Mouse (Mus musculus): ENCODE data around the gene Gm2030. TPM values are rescaled to one million over a fixed set of nuclear protein-coding genes. Genes with fewer than 3 reads are reported as not detected.

The Gm2030 gene
- not detected in 2 replicates for polyA plus RNA-seq (2012; rRNA removed)

DNA sequence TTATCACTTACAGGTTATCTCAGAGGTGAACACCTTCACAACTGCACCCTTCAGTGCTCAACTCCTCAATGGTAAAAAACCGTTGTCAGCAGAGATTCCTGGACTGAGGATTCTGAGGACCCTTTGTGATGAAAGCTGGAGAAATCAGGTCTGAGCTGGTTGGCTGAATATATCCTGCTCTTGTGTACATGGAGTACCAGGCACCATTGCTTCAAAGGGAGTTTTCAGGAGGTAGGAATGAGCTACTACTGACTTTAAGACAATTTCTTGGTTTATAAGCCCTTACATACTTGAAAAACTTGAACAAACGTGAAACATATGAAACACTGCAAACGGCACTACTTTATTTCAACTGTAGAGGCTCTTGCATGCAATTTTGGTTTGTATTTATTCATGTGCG, at the start of gene Gm2030:
Gene Gm2030, minus strand, starts transcription at position 101 of the 400 bp plus-strand sequence.

Other genes starting within 250 kb of the Gm2030 start
- not detected in 2 replicates for gene Gm2012, start 78.7 kb downstream of the Gm2030 start, polyA plus RNA-seq (2012; rRNA removed)
- not detected in 2 replicates for gene Slx, start 235.5 kb upstream of the Gm2030 start, polyA plus RNA-seq (2012; rRNA removed)